Mouse (Mus musculus): ENCODE results near the gene Ccz1. TPM values are rescaled to one million over a fixed set of nuclear protein-coding genes. Genes with fewer than 3 reads are reported as not detected.
A peak's percentile ranks its signal among the peaks of the same experiment; 100 is the strongest.

Ccz1 gene
- polyA plus RNA-seq, 1 experiment from 2014 or later: 79.4 TPM

- no peak for DNase-seq
- no peak for ATAC-seq (ENCODE audit: insufficient read depth)
- H3K27me3 ChIP-seq (ENCODE audit: insufficient read depth, low read length): no peaks in the 10 kb centered on the region
- no peak overlapping the region for H3K9ac ChIP-seq
- no peak overlapping the region for H3K4me3 ChIP-seq (ENCODE audit: low read depth, low read length)
- no peak for TF ChIP-seq CTCF (IDR thresholded peaks at IDR 0.05; ENCODE audit: low read depth)
- H3K9me3 ChIP-seq (ENCODE audit: low read depth, low read length): no peaks in the 10 kb centered on the region
- H3K36me3 ChIP-seq (ENCODE audit: insufficient read depth): no peaks in the 10 kb centered on the region
- no peaks in the 10 kb centered on the region for H3K4me1 ChIP-seq (ENCODE audit: insufficient read depth)
- 18% methylated on average over 3 of the region's 3 CpGs for WGBS
- no peak overlapping the region for H3K27ac ChIP-seq (ENCODE audit: low read depth)
- no peak overlapping the region for H3K4me2 ChIP-seq
Observed at GRCm38 (mm10) chr5:143972628-143973027, 42.0 kb downstream of the Ccz1 start.

DNA sequence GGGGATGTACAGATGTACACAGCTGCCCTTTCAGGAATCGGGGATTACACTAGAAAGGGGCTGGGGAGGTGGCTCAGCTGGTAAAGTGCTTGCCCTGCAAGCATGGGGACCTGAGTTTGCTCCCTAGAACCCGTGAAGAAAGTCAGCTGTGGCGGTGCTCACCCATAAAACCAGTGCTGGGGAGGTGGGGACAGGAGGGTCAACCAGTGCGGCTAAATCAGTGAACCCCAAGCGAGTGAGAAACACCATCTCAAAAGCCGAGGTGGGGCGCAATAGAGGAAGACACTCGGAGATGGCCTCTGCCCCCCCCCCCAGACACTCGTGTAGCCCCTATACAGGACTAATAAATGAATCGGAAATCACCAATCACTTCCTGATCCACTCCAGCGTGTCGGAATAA is 48.0 kb downstream of the Ccz1 start:
- H3K4me3 ChIP-seq (ENCODE audit: low read depth, low read length): no peak overlapping the region
- no peak overlapping the region for H3K4me2 ChIP-seq
- H3K27me3 ChIP-seq (ENCODE audit: insufficient read depth, low read length): no peaks in the 10 kb centered on the region
- H3K4me1 ChIP-seq (ENCODE audit: insufficient read depth): no peaks in the 10 kb centered on the region
- 84% methylated on average over 12 of the region's 12 CpGs for WGBS
- H3K9me3 ChIP-seq (ENCODE audit: low read depth, low read length): no peaks in the 10 kb centered on the region
- H3K9ac ChIP-seq: no peak overlapping the region
- ATAC-seq (ENCODE audit: insufficient read depth) (no peak), DNase-seq (no peak)
- no peak for TF ChIP-seq CTCF (IDR thresholded peaks at IDR 0.05; ENCODE audit: low read depth)
- no peak overlapping the region for H3K27ac ChIP-seq (ENCODE audit: low read depth)
- H3K36me3 ChIP-seq (ENCODE audit: insufficient read depth): no peaks in the 10 kb centered on the region

GRCm38 (mm10) chr5:143965586-143966345 is 48.9 kb downstream of the Ccz1 start:
- 73% methylated on average over 12 of the region's 12 CpGs for WGBS
- H3K4me1 ChIP-seq (ENCODE audit: insufficient read depth): no peaks in the 10 kb centered on the region
- H3K36me3 ChIP-seq (ENCODE audit: insufficient read depth): no peaks in the 10 kb centered on the region
- DNase-seq: peak; percentile 5
- no peak overlapping the region for H3K4me3 ChIP-seq (ENCODE audit: low read depth, low read length)
- no peak for TF ChIP-seq CTCF (IDR thresholded peaks at IDR 0.05; ENCODE audit: low read depth)
- H3K27ac ChIP-seq (ENCODE audit: low read depth): no peak overlapping the region
- no peak overlapping the region for H3K9ac ChIP-seq
- H3K9me3 ChIP-seq (ENCODE audit: low read depth, low read length): no peaks in the 10 kb centered on the region
- H3K27me3 ChIP-seq (ENCODE audit: insufficient read depth, low read length): no peaks in the 10 kb centered on the region
- no peak overlapping the region for H3K4me2 ChIP-seq
- no peak for ATAC-seq (ENCODE audit: insufficient read depth)

DNA sequence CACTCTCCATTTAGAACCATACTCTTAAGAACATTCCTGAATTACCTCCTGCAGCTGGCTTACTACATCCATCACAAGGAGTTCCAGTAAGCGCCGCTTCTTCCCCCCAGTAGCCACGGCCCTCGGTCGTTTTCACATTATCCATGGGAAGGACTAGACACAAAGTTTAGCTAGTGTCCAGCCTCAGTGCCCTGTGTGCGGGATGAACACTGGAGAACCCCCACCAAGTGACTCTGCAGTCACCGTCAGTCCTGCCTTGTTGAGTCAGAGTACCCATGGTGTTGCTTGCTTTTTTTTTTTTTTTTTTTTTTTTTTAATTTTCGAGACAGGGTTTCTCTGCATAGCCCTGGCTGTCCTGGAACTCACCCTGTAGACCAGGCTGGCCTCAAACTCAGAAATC is 53.5 kb downstream of the Ccz1 start:
- Histone ChIP-seq H3K36me3 (ENCODE audit: insufficient read depth) (no peaks in the 10 kb centered on the region), H3K27ac (ENCODE audit: low read depth) (no peak overlapping the region), H3K27me3 (ENCODE audit: insufficient read depth, low read length) (no peaks in the 10 kb centered on the region), H3K4me2 (no peak overlapping the region), H3K4me1 (ENCODE audit: insufficient read depth) (no peaks in the 10 kb centered on the region), H3K9ac (no peak overlapping the region), H3K9me3 (ENCODE audit: low read depth, low read length) (no peaks in the 10 kb centered on the region), H3K4me3 (ENCODE audit: low read depth, low read length) (no peak overlapping the region)
- no peak for TF ChIP-seq CTCF (IDR thresholded peaks at IDR 0.05; ENCODE audit: low read depth)
- WGBS: 79% methylated on average over 8 of the region's 8 CpGs
- DNase-seq: no peak
- ATAC-seq (ENCODE audit: insufficient read depth): no peak

DNA sequence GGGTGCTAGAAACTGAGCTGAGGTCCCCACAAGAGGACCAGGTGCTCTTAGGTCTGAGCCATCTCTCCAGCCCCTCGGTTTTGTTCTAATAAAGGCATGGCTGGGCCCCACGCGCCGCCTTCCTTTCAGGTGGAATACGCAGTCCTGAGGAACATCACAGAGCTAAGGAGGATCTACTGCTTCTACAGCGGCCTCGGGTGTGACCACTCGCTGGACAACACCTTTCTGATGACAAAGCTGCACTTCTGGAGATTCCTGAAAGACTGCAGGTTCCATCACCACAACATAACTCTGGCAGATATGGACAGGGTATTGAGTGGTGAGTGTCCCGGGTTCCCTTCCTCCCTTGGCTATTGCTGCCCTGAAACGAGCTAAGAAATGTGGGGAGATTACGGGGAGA is 55.1 kb downstream of the Ccz1 start:
- DNase-seq (no peak), ATAC-seq (ENCODE audit: insufficient read depth) (no peak)
- no peaks in the 10 kb centered on the region for H3K9me3 ChIP-seq (ENCODE audit: low read depth, low read length)
- H3K27me3 ChIP-seq (ENCODE audit: insufficient read depth, low read length): no peaks in the 10 kb centered on the region
- H3K4me1 ChIP-seq (ENCODE audit: insufficient read depth): no peaks in the 10 kb centered on the region
- no peak overlapping the region for H3K4me3 ChIP-seq (ENCODE audit: low read depth, low read length)
- no peak overlapping the region for H3K4me2 ChIP-seq
- WGBS: 89% methylated on average over 11 of the region's 11 CpGs
- no peak for TF ChIP-seq CTCF (IDR thresholded peaks at IDR 0.05; ENCODE audit: low read depth)
- no peaks in the 10 kb centered on the region for H3K36me3 ChIP-seq (ENCODE audit: insufficient read depth)
- H3K9ac ChIP-seq: no peak overlapping the region
- no peak overlapping the region for H3K27ac ChIP-seq (ENCODE audit: low read depth)

DNA sequence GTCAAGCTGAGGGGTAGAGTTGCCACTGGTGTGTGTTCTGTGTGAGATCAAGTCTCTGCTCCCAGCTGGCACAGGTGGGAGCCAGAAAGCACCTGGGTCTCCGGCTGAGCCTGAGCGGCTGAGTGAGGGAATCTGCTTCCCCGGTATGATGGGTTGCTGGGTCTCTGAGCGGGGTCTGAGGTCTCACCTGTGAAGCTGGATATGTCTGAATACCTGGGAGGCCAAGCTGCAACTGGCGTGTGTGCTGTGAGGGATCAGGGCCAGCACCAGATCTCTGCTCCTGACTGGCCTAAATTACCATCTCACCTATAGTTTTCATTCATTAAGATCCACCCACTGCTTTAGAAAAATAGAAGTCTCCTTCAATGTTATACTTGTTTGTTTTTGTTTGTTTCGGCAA is 57.6 kb downstream of the Ccz1 start:
- no peak overlapping the region for H3K4me3 ChIP-seq (ENCODE audit: low read depth, low read length)
- H3K36me3 ChIP-seq (ENCODE audit: insufficient read depth): no peaks in the 10 kb centered on the region
- DNase-seq (no peak), ATAC-seq (ENCODE audit: insufficient read depth) (no peak)
- no peak overlapping the region for H3K4me2 ChIP-seq
- H3K9ac ChIP-seq: no peak overlapping the region
- no peaks in the 10 kb centered on the region for H3K4me1 ChIP-seq (ENCODE audit: insufficient read depth)
- 90% methylated on average over 6 of the region's 6 CpGs for WGBS
- TF ChIP-seq CTCF (IDR thresholded peaks at IDR 0.05; ENCODE audit: low read depth): no peak
- no peak overlapping the region for H3K27ac ChIP-seq (ENCODE audit: low read depth)
- no peaks in the 10 kb centered on the region for H3K27me3 ChIP-seq (ENCODE audit: insufficient read depth, low read length)
- H3K9me3 ChIP-seq (ENCODE audit: low read depth, low read length): no peaks in the 10 kb centered on the region

DNA sequence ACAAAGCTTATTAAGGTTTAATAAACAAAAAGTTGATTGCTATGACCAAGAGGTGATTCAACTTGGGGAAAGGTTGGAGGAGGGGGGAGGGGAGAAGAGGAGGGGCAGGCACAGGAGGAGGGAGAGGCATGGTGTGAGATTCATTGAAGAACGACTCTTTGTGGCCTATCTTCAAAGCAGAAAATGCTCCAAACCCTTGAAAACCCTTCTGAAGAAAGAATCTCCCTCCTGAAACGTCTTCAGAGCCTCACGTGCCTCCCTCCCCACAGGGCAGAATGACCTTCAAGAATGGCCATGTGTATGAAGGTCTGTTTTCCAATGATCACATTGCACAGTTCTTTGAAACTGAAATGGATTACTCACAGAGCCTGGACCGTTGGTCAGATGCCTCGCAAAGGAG is 64.7 kb downstream of the Ccz1 start:
- DNase-seq (no peak), ATAC-seq (ENCODE audit: insufficient read depth) (no peak)
- Histone ChIP-seq H3K27me3 (ENCODE audit: insufficient read depth, low read length) (no peaks in the 10 kb centered on the region), H3K9me3 (ENCODE audit: low read depth, low read length) (no peaks in the 10 kb centered on the region), H3K36me3 (ENCODE audit: insufficient read depth) (no peaks in the 10 kb centered on the region), H3K27ac (ENCODE audit: low read depth) (no peak overlapping the region), H3K4me3 (ENCODE audit: low read depth, low read length) (no peak overlapping the region), H3K4me1 (ENCODE audit: insufficient read depth) (no peaks in the 10 kb centered on the region), H3K4me2 (no peak overlapping the region), H3K9ac (no peak overlapping the region)
- WGBS: 47% methylated on average over 5 of the region's 5 CpGs
- TF ChIP-seq CTCF (IDR thresholded peaks at IDR 0.05; ENCODE audit: low read depth): no peak
